24 mouse cellular contexts compared by ENCODE assay signal in the genomic region with DNA sequence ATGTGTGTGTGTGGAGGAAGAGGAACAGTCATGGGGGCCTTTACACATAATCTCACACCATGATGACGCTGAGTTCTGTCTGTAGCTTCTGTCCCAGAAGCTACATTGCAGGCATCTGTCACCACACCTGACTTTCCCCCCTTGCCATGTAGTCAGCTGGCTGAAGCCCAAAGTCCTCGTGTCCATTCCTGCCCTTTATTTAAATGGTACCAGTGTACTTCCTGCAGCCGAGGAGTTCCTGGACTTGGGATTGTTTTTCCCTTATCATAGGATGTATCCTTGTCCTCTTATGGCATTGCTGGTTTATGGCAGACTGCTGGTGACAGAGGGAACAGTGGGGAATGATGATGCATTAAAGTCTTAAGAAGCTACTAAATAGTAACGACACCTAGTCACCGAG.
"Had no signal": no experiment of that assay in that cellular context is flagged by ENCODE, and none has a peak within 500 bp of the region (broad histone marks: within the 10 kb centered on the region; RNA-seq: fewer than 3 reads in every experiment).

No protein-coding gene starts in this region.

- H3K4me2 ChIP-seq: liver, embryonic 13.5 days; liver, embryonic 15.5 days; lung, embryonic 15.5 days; midbrain, embryonic 12.5 days; neural tube, embryonic 13.5 days; neural tube, embryonic 15.5 days; stomach, embryonic 15.5 days had no signal

- H3K27ac ChIP-seq: liver, embryonic 15.5 days; lung, embryonic 15.5 days; macrophage; midbrain, embryonic 12.5 days; neural tube, embryonic 13.5 days; neural tube, embryonic 15.5 days; stomach, embryonic 15.5 days had no signal

- H3K4me3 ChIP-seq: liver, embryonic 13.5 days; liver, embryonic 15.5 days; lung, embryonic 15.5 days; megakaryocyte, embryonic 14.5 days; midbrain, embryonic 12.5 days; myocyte; neural tube, embryonic 13.5 days; neural tube, embryonic 15.5 days; stomach, embryonic 15.5 days had no signal

- H3K27me3 ChIP-seq: liver, embryonic 13.5 days; liver, embryonic 15.5 days; lung, embryonic 15.5 days; megakaryocyte, embryonic 14.5 days; midbrain, embryonic 12.5 days; neural tube, embryonic 13.5 days; neural tube, embryonic 15.5 days; stomach, embryonic 15.5 days had no signal

- H3K9ac ChIP-seq: liver, embryonic 13.5 days; liver, embryonic 15.5 days; liver, postnatal 0 days; lung, embryonic 15.5 days; midbrain, embryonic 12.5 days; neural tube, embryonic 13.5 days; neural tube, embryonic 15.5 days; stomach, embryonic 15.5 days had no signal

- ATAC-seq: liver, postnatal 0 days; lung, postnatal 0 days; midbrain, embryonic 16.5 days had no signal

- DNase-seq: liver, embryonic 13.5 days; liver, postnatal 0 days; lung, adult 2 months; lung, postnatal 14 days; lung, postnatal 36 days; midbrain, embryonic 14.5 days; retina, postnatal 1 day; right cerebral cortex, adult 18-20 months; right cerebral cortex, postnatal 25 days; right cerebral cortex, postnatal 4 days; thymus, adult 2 months; thymus, postnatal 25 days; thymus, postnatal 4 days had no signal

- H3K9me3 ChIP-seq: liver, embryonic 13.5 days; liver, embryonic 15.5 days; lung, embryonic 15.5 days; megakaryocyte, embryonic 14.5 days; midbrain, embryonic 12.5 days; neural tube, embryonic 13.5 days; neural tube, embryonic 15.5 days; stomach, embryonic 15.5 days had no signal

- H3K36me3 ChIP-seq: midbrain, embryonic 12.5 days; neural tube, embryonic 13.5 days; neural tube, embryonic 15.5 days had no signal

- H3K4me1 ChIP-seq: midbrain, embryonic 12.5 days; neural tube, embryonic 13.5 days; neural tube, embryonic 15.5 days had no signal
